Mouse (Mus musculus): ENCODE data around the gene Rpl3. TPM values are rescaled to one million over a fixed set of nuclear protein-coding genes. Genes with fewer than 3 reads are reported as not detected.

The Rpl3 gene
- 608 and 612 TPM in 2 replicates for polyA plus RNA-seq (2015; fragmentation: Nextera tagmentation; extraction: Ambion mirVana)

GRCm38 (mm10) chr15:80091121-80091955, at the start of gene Rpl3, which contains the start of gene Syngr1:
TSS of gene Rpl3 (minus strand) at chr15:80091868.
TSS of gene Syngr1 (plus strand) at chr15:80091334.
- Histone ChIP-seq H3K4me1 (replicated peaks) (peaks cover 26% of the 10 kb centered on the region), H3K4me3 (replicated peaks) (peak within 1 kb of the TSS; percentile 78), H3K9ac (replicated peaks) (peak within 1 kb of the TSS; percentile 85), H3K27ac (peak within 1 kb of the TSS; percentile 30; the same call in 1 of the 2 replicates), H3K4me2 (replicated peaks) (peak within 1 kb of the TSS; percentile 85), H3K36me3 (no peaks in the 10 kb centered on the region), H3K9me3 (no peaks in the 10 kb centered on the region), H3K27me3 (peaks cover 37% of the 10 kb centered on the region)
- WGBS = under 1% methylated on average over 69 of the region's 86 CpGs
- peak; percentile 77 for ATAC-seq

DNA sequence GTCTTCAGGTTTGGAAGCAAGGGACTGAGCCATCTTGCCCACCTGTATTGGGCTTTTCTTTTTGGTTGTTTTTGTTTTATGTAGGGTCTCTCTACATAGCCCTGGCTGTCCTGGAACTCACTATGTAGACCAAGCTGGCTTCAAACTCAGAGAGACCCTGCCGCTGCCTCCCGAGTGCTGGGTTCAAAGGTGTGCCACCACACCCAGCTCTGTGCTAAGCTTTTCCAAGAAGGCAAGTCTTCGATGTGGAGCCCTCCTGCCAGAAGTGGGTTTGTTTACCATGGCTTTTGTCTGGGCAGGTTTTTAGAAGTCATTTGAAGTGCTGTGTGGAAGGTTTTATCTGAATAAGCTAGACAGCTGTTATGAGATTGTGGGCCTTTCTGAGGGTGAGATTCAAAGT, 49.2 kb upstream of the Rpl3 start:
- H3K9me3 ChIP-seq = no peaks in the 10 kb centered on the region
- peaks cover 13% of the 10 kb centered on the region for H3K4me1 ChIP-seq (replicated peaks)
- no peaks in the 10 kb centered on the region for H3K27me3 ChIP-seq
- H3K4me2 ChIP-seq (replicated peaks) = no peak overlapping the region
- no peak overlapping the region for H3K9ac ChIP-seq (replicated peaks)
- ATAC-seq = no peak
- H3K27ac ChIP-seq = no peak overlapping the region
- H3K4me3 ChIP-seq (replicated peaks) = no peak overlapping the region
- H3K36me3 ChIP-seq = peaks cover 33% of the 10 kb centered on the region
- WGBS = 98% methylated on average over 3 of the region's 3 CpGs

- Histone ChIP-seq H3K9me3 (no peaks in the 10 kb centered on the region), H3K4me3 (replicated peaks) (no peak overlapping the region), H3K27ac (no peak overlapping the region), H3K4me2 (replicated peaks) (no peak overlapping the region), H3K9ac (replicated peaks) (no peak overlapping the region), H3K36me3 (peaks cover 33% of the 10 kb centered on the region), H3K27me3 (no peaks in the 10 kb centered on the region), H3K4me1 (replicated peaks) (peaks cover 13% of the 10 kb centered on the region)
- ATAC-seq = no peak
- WGBS = 95% methylated on average over 2 of the region's 2 CpGs
These were observed 48.6 kb upstream of the Rpl3 start for GRCm38 (mm10) chr15:80140302-80140701.

- no peaks in the 10 kb centered on the region for H3K9me3 ChIP-seq
- H3K27ac ChIP-seq = peak overlapping the region; percentile 5; the same call in 1 of the 2 replicates
- peaks cover 28% of the 10 kb centered on the region for H3K4me1 ChIP-seq (replicated peaks)
- no peak overlapping the region for H3K9ac ChIP-seq (replicated peaks)
- peaks cover 27% of the 10 kb centered on the region for H3K36me3 ChIP-seq
- ATAC-seq = no peak
- no peaks in the 10 kb centered on the region for H3K27me3 ChIP-seq
- H3K4me3 ChIP-seq (replicated peaks) = no peak overlapping the region
- H3K4me2 ChIP-seq (replicated peaks) = no peak overlapping the region
- WGBS = 70% methylated on average over 17 of the region's 17 CpGs
These were observed 46.5 kb upstream of the Rpl3 start for GRCm38 (mm10) chr15:80137945-80138791.

GRCm38 (mm10) chr15:80136645-80137044, 45.0 kb upstream of the Rpl3 start:
- Histone ChIP-seq H3K9me3 (no peaks in the 10 kb centered on the region), H3K9ac (replicated peaks) (no peak overlapping the region), H3K27me3 (no peaks in the 10 kb centered on the region), H3K4me2 (replicated peaks) (no peak overlapping the region), H3K36me3 (peaks cover 18% of the 10 kb centered on the region), H3K4me1 (replicated peaks) (peaks cover 30% of the 10 kb centered on the region), H3K27ac (no peak overlapping the region), H3K4me3 (replicated peaks) (no peak overlapping the region)
- 99% methylated on average over 3 of the region's 3 CpGs for WGBS
- no peak for ATAC-seq

- H3K9me3 ChIP-seq = no peaks in the 10 kb centered on the region
- no peak overlapping the region for H3K9ac ChIP-seq (replicated peaks)
- no peak overlapping the region for H3K4me3 ChIP-seq (replicated peaks)
- WGBS = 97% methylated on average over 2 of the region's 2 CpGs
- peaks cover 7% of the 10 kb centered on the region for H3K36me3 ChIP-seq
- H3K27me3 ChIP-seq = no peaks in the 10 kb centered on the region
- no peak overlapping the region for H3K27ac ChIP-seq
- H3K4me1 ChIP-seq (replicated peaks) = peaks cover 30% of the 10 kb centered on the region
- H3K4me2 ChIP-seq (replicated peaks) = no peak overlapping the region
- no peak for ATAC-seq
These were observed 43.8 kb upstream of the Rpl3 start for GRCm38 (mm10) chr15:80135499-80135898.

GRCm38 (mm10) chr15:80134450-80134847, 42.8 kb upstream of the Rpl3 start:
- Histone ChIP-seq H3K4me3 (replicated peaks) (peak overlapping the region; percentile 73), H3K27ac (peak overlapping the region; percentile 99; the same call in 1 of the 2 replicates), H3K4me1 (replicated peaks) (peaks cover 30% of the 10 kb centered on the region), H3K9me3 (no peaks in the 10 kb centered on the region), H3K4me2 (replicated peaks) (peak overlapping the region; percentile 77), H3K9ac (replicated peaks) (peak overlapping the region; percentile 83), H3K27me3 (no peaks in the 10 kb centered on the region), H3K36me3 (peaks cover 4% of the 10 kb centered on the region; the same call in 1 of the 2 replicates)
- WGBS = 55% methylated on average over 9 of the region's 9 CpGs
- no peak for ATAC-seq

DNA sequence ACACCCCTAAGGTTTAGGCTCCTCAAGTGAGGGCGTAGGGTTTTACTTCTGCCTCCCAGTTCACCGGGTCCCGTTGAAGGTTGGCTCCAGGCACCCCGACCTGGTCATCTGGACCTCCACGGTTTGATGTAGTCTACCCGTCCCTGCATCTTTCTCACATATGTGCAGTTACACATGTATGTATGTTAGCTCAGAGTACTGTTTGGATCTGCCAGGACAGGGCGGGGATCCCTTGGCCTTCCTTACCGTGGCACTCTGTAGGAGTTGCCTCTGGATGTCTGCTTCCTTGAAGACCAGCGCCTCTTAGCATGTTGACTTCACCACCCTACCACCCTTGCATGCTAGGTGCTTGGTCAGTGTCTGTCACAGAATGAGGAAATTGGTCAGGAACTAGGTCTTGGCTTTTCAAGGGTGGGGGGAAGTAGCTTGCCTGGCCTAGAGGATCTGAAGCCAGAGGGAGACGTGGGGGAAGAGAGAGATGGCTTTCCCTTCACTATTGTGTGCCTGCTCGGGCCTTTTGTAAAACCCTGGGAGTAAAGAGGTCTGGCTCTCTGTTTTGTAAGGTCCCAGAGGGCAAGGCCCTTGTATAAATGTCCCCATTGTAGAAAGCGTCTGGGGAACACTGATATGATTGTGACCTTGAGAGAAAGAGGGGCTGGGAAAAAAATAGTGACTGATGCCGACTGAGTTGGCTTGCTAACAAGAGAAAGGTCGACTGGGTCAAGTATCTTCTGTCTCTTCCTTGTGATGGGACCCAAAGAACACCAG, 42.2 kb upstream of the Rpl3 start:
- H3K27ac ChIP-seq = peak overlapping the region; percentile 99
- 14% methylated on average over 14 of the region's 14 CpGs for WGBS
- peak overlapping the region; percentile 83 for H3K9ac ChIP-seq (replicated peaks)
- H3K27me3 ChIP-seq = no peaks in the 10 kb centered on the region
- peak overlapping the region; percentile 77 for H3K4me2 ChIP-seq (replicated peaks)
- H3K4me1 ChIP-seq (replicated peaks) = peaks cover 30% of the 10 kb centered on the region
- H3K9me3 ChIP-seq = no peaks in the 10 kb centered on the region
- ATAC-seq = peak; percentile 41
- H3K4me3 ChIP-seq (replicated peaks) = peak overlapping the region; percentile 73
- peaks cover 4% of the 10 kb centered on the region; the same call in 1 of the 2 replicates for H3K36me3 ChIP-seq

GRCm38 (mm10) chr15:80132993-80133586, 41.4 kb upstream of the Rpl3 start, which contains the start of gene Tab1:
TSS of gene Tab1 (plus strand) at chr15:80133127.
- no peaks in the 10 kb centered on the region for H3K9me3 ChIP-seq
- peaks cover 25% of the 10 kb centered on the region for H3K4me1 ChIP-seq (replicated peaks)
- H3K4me3 ChIP-seq (replicated peaks) = peak within 1 kb of the TSS; percentile 73
- peak within 1 kb of the TSS; percentile 83 for H3K9ac ChIP-seq (replicated peaks)
- ATAC-seq = peak; percentile 96
- peak within 1 kb of the TSS; percentile 77 for H3K4me2 ChIP-seq (replicated peaks)
- WGBS = under 1% methylated on average over 59 of the region's 59 CpGs
- peaks cover 4% of the 10 kb centered on the region; the same call in 1 of the 2 replicates for H3K36me3 ChIP-seq
- peak within 1 kb of the TSS; percentile 99 for H3K27ac ChIP-seq
- no peaks in the 10 kb centered on the region for H3K27me3 ChIP-seq

DNA sequence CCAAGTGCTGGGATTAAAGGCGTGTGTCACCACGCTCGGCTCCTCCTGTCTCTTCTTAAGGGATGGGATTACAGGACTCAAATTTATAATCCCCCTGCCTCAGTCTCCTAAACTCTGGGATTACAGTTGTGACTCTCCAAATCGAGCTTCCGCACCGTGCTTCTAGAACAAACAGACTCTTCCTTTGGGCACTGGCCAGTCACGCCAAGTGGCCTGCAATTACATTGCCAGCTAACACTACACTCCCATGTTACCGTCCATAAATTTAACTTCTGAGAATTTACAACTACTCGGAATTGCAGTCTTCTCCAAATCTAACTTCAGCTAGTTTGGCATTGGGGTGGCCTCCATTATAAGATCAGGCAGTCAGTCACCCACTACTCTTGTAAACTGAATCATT, 40.8 kb upstream of the Rpl3 start:
- 84% methylated on average over 9 of the region's 9 CpGs for WGBS
- no peaks in the 10 kb centered on the region for H3K27me3 ChIP-seq
- H3K27ac ChIP-seq = no peak overlapping the region; the same call in 1 of the 2 replicates
- peak overlapping the region; percentile 73 for H3K4me3 ChIP-seq (replicated peaks)
- H3K4me1 ChIP-seq (replicated peaks) = peaks cover 19% of the 10 kb centered on the region
- no peaks in the 10 kb centered on the region for H3K9me3 ChIP-seq
- no peak; the same call in 1 of the 2 replicates for ATAC-seq
- H3K9ac ChIP-seq (replicated peaks) = peak overlapping the region; percentile 83; the same call in 1 of the 2 replicates
- H3K36me3 ChIP-seq = peaks cover 3% of the 10 kb centered on the region; the same call in 1 of the 2 replicates
- H3K4me2 ChIP-seq (replicated peaks) = peak overlapping the region; percentile 77

DNA sequence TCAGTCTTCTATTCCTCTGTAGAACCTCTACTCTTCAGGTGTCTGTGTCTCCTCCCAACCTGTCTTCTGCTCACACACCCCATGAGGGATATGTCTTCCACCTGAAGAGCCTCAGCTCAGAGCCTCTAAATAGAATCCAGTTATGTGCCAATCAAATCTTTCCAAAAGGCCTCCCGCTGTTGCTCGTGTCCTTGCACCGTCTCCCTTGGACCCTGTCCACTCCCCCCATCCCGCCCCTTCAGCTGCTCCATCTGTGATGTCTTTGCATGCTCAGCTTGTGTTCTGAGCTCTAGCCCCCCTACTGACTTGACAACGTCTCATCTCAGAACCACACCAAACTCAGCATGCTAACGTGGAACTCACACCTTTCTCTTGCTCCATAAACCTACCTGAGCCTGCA, 39.8 kb upstream of the Rpl3 start:
- no peak overlapping the region for H3K4me3 ChIP-seq (replicated peaks)
- H3K9ac ChIP-seq (replicated peaks) = no peak overlapping the region
- H3K4me2 ChIP-seq (replicated peaks) = no peak overlapping the region
- H3K4me1 ChIP-seq (replicated peaks) = peaks cover 17% of the 10 kb centered on the region
- H3K9me3 ChIP-seq = no peaks in the 10 kb centered on the region
- H3K36me3 ChIP-seq = no peaks in the 10 kb centered on the region; the same call in 1 of the 2 replicates
- WGBS = 71% methylated on average over 6 of the region's 6 CpGs
- H3K27me3 ChIP-seq = no peaks in the 10 kb centered on the region
- ATAC-seq = no peak
- no peak overlapping the region for H3K27ac ChIP-seq

Data from midbrain, embryonic 13.5 days (tissue).